In genomic region chr9:44401081-44401480, GRCm38 (mm10) we compare ENCODE assay signal across 14 mouse cellular contexts. TPM values are rescaled to one million over a fixed set of nuclear protein-coding genes. Genes with fewer than 3 reads are reported as not detected.
A peak's percentile ranks its signal among the peaks of the same experiment; 100 is the strongest.
DNase-seq lines count a peak whose midpoint lies in the region; ATAC-seq and TF ChIP-seq lines count a peak whose summit lies in the region.
"Had no signal": no experiment of that assay in that cellular context is flagged by ENCODE, and none has a peak within 500 bp of the region (broad histone marks: within the 10 kb centered on the region; RNA-seq: fewer than 3 reads in every experiment).

No protein-coding gene starts in this region.

- H3K27me3 ChIP-seq in liver, embryonic 16.5 days (ENCODE audit: control insufficient read depth, insufficient read depth, low read depth, low read length): no peaks in the 10 kb centered on the region
- H3K27me3 ChIP-seq in liver, embryonic 11.5 days (replicated peaks; ENCODE audit: control insufficient read depth, insufficient read depth, low read length): no peaks in the 10 kb centered on the region
- H3K27me3 ChIP-seq: lung, embryonic 15.5 days had no signal

- H3K4me3 ChIP-seq in gastrocnemius, adult 2 months: peak overlapping the region; percentile 87
- no peak overlapping the region for H3K4me3 ChIP-seq in liver, embryonic 16.5 days (ENCODE audit: low read depth, low read length)
- no peak overlapping the region for H3K4me3 ChIP-seq in liver, embryonic 11.5 days (ENCODE audit: low read depth, low read length)
- H3K4me3 ChIP-seq: lung, embryonic 15.5 days; midbrain, embryonic 10.5 days had no signal

- peaks cover 27% of the 10 kb centered on the region for H3K36me3 ChIP-seq in liver, embryonic 16.5 days (ENCODE audit: control insufficient read depth, insufficient read depth)
- H3K36me3 ChIP-seq in liver, embryonic 11.5 days (ENCODE audit: control insufficient read depth, insufficient read depth, low read length): peaks cover 47% of the 10 kb centered on the region

- DNase-seq in gastrocnemius, adult 2 months: peak; percentile 62
- DNase-seq in gastrocnemius, postnatal 14 days: no peak
- DNase-seq in liver, embryonic 11.5 days (ENCODE audit: low spot score): no peak
- peak; percentile 87 to 91 for DNase-seq in kidney, adult 8-10 months
- DNase-seq in left cerebral cortex, adult 9 months (ENCODE audit: low spot score in 2 of 2): no peak
- DNase-seq in lung, adult 18-20 months: no peak
- DNase-seq in left cerebral cortex, adult 8-10 months (ENCODE audit: low spot score in 2 of 2): no peak
- DNase-seq: cerebellum, adult 11 months; retina, postnatal 1 day; thymus, postnatal 25 days had no signal

- intact Hi-C loops in gastrocnemius, adult 2 months (cut with DNase I): no loop called here
- intact Hi-C loops in gastrocnemius, postnatal 14 days (cut with DNase I; ENCODE audit: low total_unique reads): no loop called here

- no peaks in the 10 kb centered on the region for H3K9me3 ChIP-seq in liver, embryonic 16.5 days (replicated peaks; ENCODE audit: control insufficient read depth, low read length)
- H3K9me3 ChIP-seq in liver, embryonic 11.5 days (ENCODE audit: control insufficient read depth, low read length): no peaks in the 10 kb centered on the region
- H3K9me3 ChIP-seq: lung, embryonic 15.5 days; midbrain, embryonic 10.5 days had no signal

- WGBS in liver, embryonic 16.5 days (ENCODE audit: insufficient replicate concordance): 64% methylated on average over 4 of the region's 4 CpGs
- 90% methylated on average over 4 of the region's 4 CpGs for WGBS in liver, embryonic 11.5 days

- TF ChIP-seq CTCF in gastrocnemius, adult 2 months (IDR thresholded peaks at IDR 0.05): no peak

- no peak overlapping the region for H3K4me2 ChIP-seq in liver, embryonic 16.5 days (ENCODE audit: low read depth, low read length)
- no peak overlapping the region for H3K4me2 ChIP-seq in liver, embryonic 11.5 days
- H3K4me2 ChIP-seq: lung, embryonic 15.5 days had no signal

- H3K9ac ChIP-seq in liver, embryonic 16.5 days (ENCODE audit: low read depth, low read length): no peak overlapping the region
- H3K9ac ChIP-seq in liver, embryonic 11.5 days (ENCODE audit: low read depth, low read length): no peak overlapping the region
- H3K9ac ChIP-seq: lung, embryonic 15.5 days had no signal

- H3K4me1 ChIP-seq in liver, embryonic 16.5 days (ENCODE audit: control insufficient read depth, low read depth, low read length): peaks cover 28% of the 10 kb centered on the region
- H3K4me1 ChIP-seq in liver, embryonic 11.5 days (replicated peaks; ENCODE audit: control insufficient read depth, insufficient read depth, low read length): peaks cover 17% of the 10 kb centered on the region

- peak overlapping the region; percentile 97 for H3K27ac ChIP-seq in gastrocnemius, adult 2 months
- peak overlapping the region; percentile 70 for H3K27ac ChIP-seq in liver, embryonic 16.5 days (ENCODE audit: low read length)
- H3K27ac ChIP-seq in liver, embryonic 11.5 days (ENCODE audit: low read depth, low read length): no peak overlapping the region
- H3K27ac ChIP-seq: lung, embryonic 15.5 days; midbrain, embryonic 10.5 days had no signal

- no peak for ATAC-seq in liver, embryonic 16.5 days (ENCODE audit: low read depth)
- no peak for ATAC-seq in liver, embryonic 11.5 days (replicated peaks; ENCODE audit: low FRiP score)
- ATAC-seq: forebrain, embryonic 16.5 days had no signal

RNA-seq across cellular contexts. Expression of gene Slc37a4, which starts 4.4 kb away (rescaled TPM):
- total RNA-seq in gastrocnemius, adult 2 months (2021): 100 to 1,000 TPM in 1 of 2 experiments, 10 to 100 TPM in 1; 90.6 to 129 TPM
- total RNA-seq in gastrocnemius, postnatal 14 days (2021): 100 to 1,000 TPM; 164 to 179 TPM
- 65.1 and 81.4 TPM in 2 replicates for polyA plus RNA-seq in liver, embryonic 16.5 days (2015; fragmentation: Nextera tagmentation; extraction: Ambion mirVana)
- polyA plus RNA-seq in liver, embryonic 11.5 days (2014; fragmentation: Nextera tagmentation; extraction: Ambion mirVana): 33.2 TPM in 2 replicates
- total RNA-seq in left cerebral cortex, adult 8-10 months (2022): 10 to 100 TPM; 30.5 to 34.1 (median 31.8) TPM

RNA-seq across cellular contexts. Expression of gene Rps25, which starts 5.9 kb away (rescaled TPM):
- 100 to 1,000 TPM; 740 to 827 TPM for total RNA-seq in gastrocnemius, adult 2 months (2021)
- total RNA-seq in gastrocnemius, postnatal 14 days (2021): 1,000 to 10,000 TPM in 1 of 2 experiments, 100 to 1,000 TPM in 1; 952 to 1,089 TPM
- polyA plus RNA-seq in liver, embryonic 16.5 days (2015; fragmentation: Nextera tagmentation; extraction: Ambion mirVana): 791 and 928 TPM in 2 replicates
- polyA plus RNA-seq in liver, embryonic 11.5 days (2014; fragmentation: Nextera tagmentation; extraction: Ambion mirVana): 2,656 and 2,838 TPM in 2 replicates
- 100 to 1,000 TPM; 768 to 851 (median 802) TPM for total RNA-seq in left cerebral cortex, adult 8-10 months (2022)

RNA-seq across cellular contexts. Expression of gene Trappc4, which starts 6.3 kb away (rescaled TPM):
- total RNA-seq in gastrocnemius, adult 2 months (2021): 10 to 100 TPM; 15.4 to 21.5 TPM
- total RNA-seq in gastrocnemius, postnatal 14 days (2021): 10 to 100 TPM; 17.5 to 19.9 TPM
- 42.8 and 46.3 TPM in 2 replicates for polyA plus RNA-seq in liver, embryonic 16.5 days (2015; fragmentation: Nextera tagmentation; extraction: Ambion mirVana)
- polyA plus RNA-seq in liver, embryonic 11.5 days (2014; fragmentation: Nextera tagmentation; extraction: Ambion mirVana): 99.5 and 107 TPM in 2 replicates
- 10 to 100 TPM; 67.4 to 74.5 (median 72.5) TPM for total RNA-seq in left cerebral cortex, adult 8-10 months (2022)

RNA-seq across cellular contexts. Expression of gene Ccdc84, which starts 17.3 kb away (rescaled TPM):
- 1 to 10 TPM; 5.0 to 5.7 TPM for total RNA-seq in gastrocnemius, adult 2 months (2021)
- 1 to 10 TPM; 4.4 to 5.6 TPM for total RNA-seq in gastrocnemius, postnatal 14 days (2021)
- 12.2 and 16.3 TPM in 2 replicates for polyA plus RNA-seq in liver, embryonic 16.5 days (2015; fragmentation: Nextera tagmentation; extraction: Ambion mirVana)
- 25.0 and 26.1 TPM in 2 replicates for polyA plus RNA-seq in liver, embryonic 11.5 days (2014; fragmentation: Nextera tagmentation; extraction: Ambion mirVana)
- total RNA-seq in left cerebral cortex, adult 8-10 months (2022): 10 to 100 TPM; 17.6 to 25.7 (median 18.8) TPM

RNA-seq across cellular contexts. Expression of gene Hyou1, which starts 21.8 kb away (rescaled TPM):
- 10 to 100 TPM; 24.2 to 33.6 TPM for total RNA-seq in gastrocnemius, adult 2 months (2021)
- 10 to 100 TPM; 25.9 to 30.6 TPM for total RNA-seq in gastrocnemius, postnatal 14 days (2021)
- 14.3 and 14.5 TPM in 2 replicates for polyA plus RNA-seq in liver, embryonic 16.5 days (2015; fragmentation: Nextera tagmentation; extraction: Ambion mirVana)
- polyA plus RNA-seq in liver, embryonic 11.5 days (2014; fragmentation: Nextera tagmentation; extraction: Ambion mirVana): 37.1 and 37.7 TPM in 2 replicates
- total RNA-seq in left cerebral cortex, adult 8-10 months (2022): 100 to 1,000 TPM; 106 to 115 (median 112) TPM

Comparison
In these comparisons a context has a peak if more than half of its experiments do, and no peak if none do; other contexts are left out.
1. DNase-seq: peak in gastrocnemius, adult 2 months (single experiment) and kidney, adult 8-10 months (2 of 2); none in gastrocnemius, postnatal 14 days (single experiment), liver, embryonic 11.5 days (single experiment), left cerebral cortex, adult 9 months (0 of 2), lung, adult 18-20 months (0 of 2) and left cerebral cortex, adult 8-10 months (0 of 2).